Mouse (Mus musculus): Measurements from ENCODE around the gene Lsamp. TPM values are rescaled to one million over a fixed set of nuclear protein-coding genes. Genes with fewer than 3 reads are reported as not detected.

Gene Lsamp
- polyA plus RNA-seq, 1 experiment from 2014 or later = 8.2 TPM

DNA sequence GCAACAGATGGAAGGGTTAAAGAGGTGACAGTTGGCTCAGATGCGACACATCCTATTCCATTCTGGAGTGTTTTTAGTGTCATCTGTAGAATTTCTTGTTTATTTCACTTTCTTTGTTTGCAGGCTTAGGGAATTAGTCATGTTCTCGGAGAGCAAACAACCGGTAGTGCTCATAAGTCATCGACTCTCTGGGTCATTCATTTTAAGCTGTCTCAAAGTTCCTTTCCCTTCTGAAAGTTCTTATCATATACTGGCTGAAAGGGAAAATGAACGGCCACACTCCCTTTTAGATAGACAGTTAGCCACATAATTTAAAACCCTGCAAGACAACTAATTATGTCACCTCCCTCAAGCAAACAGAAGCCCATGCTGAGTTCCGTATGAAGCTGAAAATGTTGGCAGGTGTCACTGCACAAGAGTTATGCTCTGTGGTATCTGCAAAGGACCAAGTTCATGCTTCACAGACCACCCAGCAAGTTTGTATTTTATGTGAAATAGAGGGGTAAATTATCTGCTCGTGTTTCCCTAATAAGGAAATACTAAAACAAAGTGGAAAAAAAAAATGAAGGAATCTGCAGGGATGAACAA, 1079.2 kb downstream of the Lsamp start:
- ATAC-seq (ENCODE audit: insufficient read depth, low FRiP score) = 0 out of 2 replicates have a peak, but pooled peaks have one; percentile 40

DNA sequence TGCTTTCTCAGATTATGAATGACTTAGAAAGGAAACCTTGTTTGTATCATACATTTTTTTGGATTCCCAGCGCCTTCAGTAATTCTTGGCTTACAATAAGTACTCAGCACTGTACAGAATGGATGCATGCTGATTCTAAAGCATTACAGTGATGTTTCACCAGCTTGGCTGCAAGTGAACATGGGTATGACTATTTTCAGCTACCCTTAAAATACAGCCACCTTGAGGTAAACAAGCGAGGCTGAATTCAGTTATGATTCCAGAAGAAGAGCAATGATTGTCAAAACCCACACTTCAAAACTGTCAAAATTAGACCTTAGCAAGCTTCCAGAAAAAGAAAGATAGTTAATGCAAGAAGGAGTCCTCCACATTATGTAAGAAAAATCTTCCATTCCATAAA, 1089.3 kb downstream of the Lsamp start:
- no peak for ATAC-seq (ENCODE audit: insufficient read depth, low FRiP score)
- Histone ChIP-seq H3K9ac (ENCODE audit: low read length) (no peak overlapping the region), H3K27ac (ENCODE audit: low read length) (no peak overlapping the region), H3K4me1 (ENCODE audit: control insufficient read depth, insufficient read depth, low read length) (no peaks in the 10 kb centered on the region), H3K4me2 (ENCODE audit: low read depth, low read length) (no peak overlapping the region), H3K27me3 (ENCODE audit: control insufficient read depth, insufficient read depth, low read length) (no peaks in the 10 kb centered on the region), H3K4me3 (replicated peaks; ENCODE audit: low read length) (no peak overlapping the region), H3K9me3 (replicated peaks; ENCODE audit: control insufficient read depth, low read length) (no peaks in the 10 kb centered on the region), H3K36me3 (ENCODE audit: control insufficient read depth, insufficient read depth, low read length) (no peaks in the 10 kb centered on the region)
- WGBS = 83% methylated on average over 2 of the region's 2 CpGs

More for the DNA sequence above, 1079.2 kb downstream of the Lsamp start:
- Histone ChIP-seq H3K9me3 (replicated peaks; ENCODE audit: control insufficient read depth, low read length) (no peaks in the 10 kb centered on the region), H3K4me1 (ENCODE audit: control insufficient read depth, insufficient read depth, low read length) (0 out of 2 replicates have a peak, but pooled peaks cover 3% of the 10 kb centered on the region), H3K4me2 (ENCODE audit: low read depth, low read length) (no peak overlapping the region), H3K36me3 (ENCODE audit: control insufficient read depth, insufficient read depth, low read length) (no peaks in the 10 kb centered on the region), H3K27me3 (ENCODE audit: control insufficient read depth, insufficient read depth, low read length) (no peaks in the 10 kb centered on the region), H3K27ac (ENCODE audit: low read length) (no peak overlapping the region), H3K4me3 (replicated peaks; ENCODE audit: low read length) (no peak overlapping the region), H3K9ac (ENCODE audit: low read length) (no peak overlapping the region)
- 16% methylated on average over 7 of the region's 7 CpGs for WGBS

DNA sequence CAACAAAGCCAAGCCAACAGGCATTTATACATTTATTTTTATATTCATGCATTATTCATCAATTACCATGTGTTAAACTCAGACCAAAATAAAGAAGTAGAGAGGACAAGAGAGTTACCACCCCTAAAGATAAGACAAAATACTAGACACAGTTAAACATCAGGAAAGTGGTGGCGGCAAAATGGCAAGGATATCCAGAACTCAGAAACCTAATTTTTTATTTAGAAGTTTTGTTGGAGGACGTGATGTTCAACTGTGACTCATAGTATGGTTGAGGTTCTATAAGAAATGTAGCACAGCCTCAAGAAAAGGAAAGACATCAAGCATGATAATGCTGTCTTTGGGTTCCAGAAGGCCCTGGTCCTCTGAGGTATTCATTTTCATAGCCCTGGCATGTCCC, 1104.5 kb downstream of the Lsamp start:
- WGBS = 84% methylated on average over 2 of the region's 2 CpGs

DNA sequence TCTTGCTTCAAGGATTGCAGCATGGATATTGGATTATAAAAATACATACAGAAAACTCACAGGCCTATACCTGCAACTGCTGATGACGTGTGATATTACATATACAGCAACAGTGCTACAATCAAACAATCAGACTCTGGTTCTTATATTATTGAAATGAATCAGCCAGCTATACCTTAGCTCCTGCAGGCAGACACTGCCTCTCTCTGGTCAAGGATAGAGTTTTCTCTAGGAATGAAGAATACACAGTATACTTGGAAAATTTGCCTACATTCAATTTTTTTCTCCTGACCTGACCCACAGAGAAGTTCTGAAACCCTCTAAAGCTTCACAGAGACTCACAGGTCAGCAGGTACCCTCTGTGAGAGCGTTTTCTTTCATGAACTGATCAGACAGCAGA, 1105.9 kb downstream of the Lsamp start:
- H3K36me3 ChIP-seq (ENCODE audit: control insufficient read depth, insufficient read depth, low read length) = no peaks in the 10 kb centered on the region
- no peak overlapping the region for H3K4me2 ChIP-seq (ENCODE audit: low read depth, low read length)
- no peak overlapping the region for H3K9ac ChIP-seq (ENCODE audit: low read length)
- H3K4me1 ChIP-seq (ENCODE audit: control insufficient read depth, insufficient read depth, low read length) = no peaks in the 10 kb centered on the region
- H3K4me3 ChIP-seq (replicated peaks; ENCODE audit: low read length) = no peak overlapping the region
- ATAC-seq (ENCODE audit: insufficient read depth, low FRiP score) = no peak
- no peaks in the 10 kb centered on the region for H3K27me3 ChIP-seq (ENCODE audit: control insufficient read depth, insufficient read depth, low read length)
- WGBS = 61% methylated on average over 2 of the region's 2 CpGs
- no peaks in the 10 kb centered on the region for H3K9me3 ChIP-seq (replicated peaks; ENCODE audit: control insufficient read depth, low read length)
- H3K27ac ChIP-seq (ENCODE audit: low read length) = no peak overlapping the region

More for the DNA sequence above, 1104.5 kb downstream of the Lsamp start:
- H3K27me3 ChIP-seq (ENCODE audit: control insufficient read depth, insufficient read depth, low read length) = no peaks in the 10 kb centered on the region
- no peak for ATAC-seq (ENCODE audit: insufficient read depth, low FRiP score)
- H3K36me3 ChIP-seq (ENCODE audit: control insufficient read depth, insufficient read depth, low read length) = no peaks in the 10 kb centered on the region
- no peaks in the 10 kb centered on the region for H3K9me3 ChIP-seq (replicated peaks; ENCODE audit: control insufficient read depth, low read length)
- H3K4me2 ChIP-seq (ENCODE audit: low read depth, low read length) = no peak overlapping the region
- H3K4me3 ChIP-seq (replicated peaks; ENCODE audit: low read length) = no peak overlapping the region
- no peak overlapping the region for H3K27ac ChIP-seq (ENCODE audit: low read length)
- H3K9ac ChIP-seq (ENCODE audit: low read length) = no peak overlapping the region
- no peaks in the 10 kb centered on the region for H3K4me1 ChIP-seq (ENCODE audit: control insufficient read depth, insufficient read depth, low read length)

DNA sequence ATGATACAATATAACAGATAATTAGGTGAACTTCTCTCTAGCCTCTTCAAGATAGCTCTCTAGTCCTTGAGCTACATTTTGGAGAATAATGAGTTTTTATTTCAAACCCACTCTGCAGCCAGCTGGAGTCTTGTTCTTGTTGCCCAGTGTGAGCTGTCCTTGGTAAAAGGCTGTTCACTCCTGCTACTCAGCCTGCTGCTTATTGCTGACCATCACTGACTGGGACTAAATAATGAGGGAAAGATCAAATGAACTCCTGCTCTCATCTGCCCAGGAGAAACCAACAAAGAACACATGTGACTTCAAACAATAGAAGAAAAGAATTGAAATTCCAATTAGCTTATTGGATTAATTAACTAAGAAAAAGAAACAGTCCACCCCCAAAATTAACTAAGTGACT, 1107.1 kb downstream of the Lsamp start:
- Histone ChIP-seq H3K9ac (ENCODE audit: low read length) (no peak overlapping the region), H3K27ac (ENCODE audit: low read length) (no peak overlapping the region), H3K36me3 (ENCODE audit: control insufficient read depth, insufficient read depth, low read length) (no peaks in the 10 kb centered on the region), H3K4me2 (ENCODE audit: low read depth, low read length) (no peak overlapping the region), H3K4me3 (replicated peaks; ENCODE audit: low read length) (no peak overlapping the region), H3K4me1 (ENCODE audit: control insufficient read depth, insufficient read depth, low read length) (no peaks in the 10 kb centered on the region), H3K9me3 (replicated peaks; ENCODE audit: control insufficient read depth, low read length) (no peaks in the 10 kb centered on the region), H3K27me3 (ENCODE audit: control insufficient read depth, insufficient read depth, low read length) (no peaks in the 10 kb centered on the region)
- ATAC-seq (ENCODE audit: insufficient read depth, low FRiP score) = no peak

DNA sequence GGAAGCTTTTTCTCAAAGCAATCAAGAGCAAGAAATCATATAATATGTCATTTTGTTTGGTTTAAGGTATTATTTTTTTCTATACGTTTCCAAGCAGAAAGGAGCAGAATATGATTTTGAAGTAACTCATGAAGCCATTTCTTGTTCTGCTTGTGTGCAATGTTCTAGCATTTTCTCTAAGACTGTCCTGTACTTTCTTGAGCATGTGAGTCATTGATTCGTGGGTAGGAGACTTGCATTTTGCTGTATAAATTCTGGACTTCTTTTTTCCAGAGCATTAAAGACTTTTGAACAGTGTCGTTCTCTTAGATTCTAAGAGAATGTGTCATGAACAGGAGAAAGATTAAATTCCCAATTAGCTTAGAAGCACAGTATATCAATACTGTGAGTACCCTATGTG, 1118.6 kb downstream of the Lsamp start:
- Histone ChIP-seq H3K36me3 (ENCODE audit: control insufficient read depth, insufficient read depth, low read length) (no peaks in the 10 kb centered on the region), H3K4me2 (ENCODE audit: low read depth, low read length) (no peak overlapping the region), H3K9me3 (replicated peaks; ENCODE audit: control insufficient read depth, low read length) (no peaks in the 10 kb centered on the region), H3K27me3 (ENCODE audit: control insufficient read depth, insufficient read depth, low read length) (no peaks in the 10 kb centered on the region), H3K4me1 (ENCODE audit: control insufficient read depth, insufficient read depth, low read length) (no peaks in the 10 kb centered on the region), H3K4me3 (replicated peaks; ENCODE audit: low read length) (no peak overlapping the region), H3K27ac (ENCODE audit: low read length) (no peak overlapping the region), H3K9ac (ENCODE audit: low read length) (no peak overlapping the region)
- 69% methylated on average over 3 of the region's 3 CpGs for WGBS
- ATAC-seq (ENCODE audit: insufficient read depth, low FRiP score) = no peak

DNA sequence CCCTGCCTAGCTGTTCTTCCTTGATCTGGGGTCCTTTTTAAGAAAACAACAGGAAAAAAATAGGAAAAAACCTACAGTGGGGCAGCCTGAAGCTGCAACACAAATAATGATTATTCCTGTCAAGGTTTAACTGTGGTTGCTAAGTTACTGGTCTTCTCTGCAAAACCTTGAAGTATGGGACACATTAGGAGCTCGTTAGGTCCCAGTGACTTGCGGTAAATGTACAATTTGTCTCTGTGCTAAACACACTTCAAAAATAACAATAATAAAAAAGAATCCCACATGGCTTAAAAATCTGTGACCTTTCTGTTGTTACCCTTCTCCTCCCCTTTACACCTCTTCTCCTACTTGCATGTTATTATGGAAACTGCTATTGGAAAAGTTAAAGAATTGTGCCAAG, 1140.2 kb downstream of the Lsamp start:
- WGBS = 72% methylated on average over 2 of the region's 2 CpGs
- Histone ChIP-seq H3K9me3 (replicated peaks; ENCODE audit: control insufficient read depth, low read length) (no peaks in the 10 kb centered on the region), H3K4me1 (ENCODE audit: control insufficient read depth, insufficient read depth, low read length) (no peaks in the 10 kb centered on the region), H3K4me2 (ENCODE audit: low read depth, low read length) (no peak overlapping the region), H3K36me3 (ENCODE audit: control insufficient read depth, insufficient read depth, low read length) (no peaks in the 10 kb centered on the region), H3K27ac (ENCODE audit: low read length) (no peak overlapping the region), H3K4me3 (replicated peaks; ENCODE audit: low read length) (no peak overlapping the region), H3K9ac (ENCODE audit: low read length) (no peak overlapping the region), H3K27me3 (ENCODE audit: control insufficient read depth, insufficient read depth, low read length) (no peaks in the 10 kb centered on the region)
- ATAC-seq (ENCODE audit: insufficient read depth, low FRiP score) = no peak

DNA sequence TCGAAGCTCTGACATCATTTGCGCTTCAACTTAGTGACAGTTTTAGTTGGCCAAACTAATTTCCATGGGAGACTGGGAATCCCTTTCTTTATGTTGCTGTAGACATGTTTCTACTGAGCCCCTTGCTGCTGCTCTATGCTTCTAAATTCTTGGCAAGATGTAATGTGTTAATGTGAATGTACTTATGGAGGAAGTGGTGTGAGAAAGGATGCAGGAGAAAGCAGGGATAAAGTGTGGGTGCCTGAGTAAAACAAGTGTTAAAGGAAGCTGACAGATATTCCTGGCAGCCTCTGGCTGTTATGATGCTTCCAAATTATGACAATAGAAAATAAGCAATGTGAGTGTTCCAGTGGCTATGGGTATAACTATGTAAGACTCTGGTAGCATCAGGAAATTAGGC, 1140.9 kb downstream of the Lsamp start:
- no peaks in the 10 kb centered on the region for H3K4me1 ChIP-seq (ENCODE audit: control insufficient read depth, insufficient read depth, low read length)
- no peak overlapping the region for H3K4me3 ChIP-seq (replicated peaks; ENCODE audit: low read length)
- H3K9ac ChIP-seq (ENCODE audit: low read length) = no peak overlapping the region
- no peak overlapping the region for H3K4me2 ChIP-seq (ENCODE audit: low read depth, low read length)
- no peak for ATAC-seq (ENCODE audit: insufficient read depth, low FRiP score)
- no peaks in the 10 kb centered on the region for H3K9me3 ChIP-seq (replicated peaks; ENCODE audit: control insufficient read depth, low read length)
- 85% methylated on average over 2 of the region's 2 CpGs for WGBS
- H3K36me3 ChIP-seq (ENCODE audit: control insufficient read depth, insufficient read depth, low read length) = no peaks in the 10 kb centered on the region
- no peaks in the 10 kb centered on the region for H3K27me3 ChIP-seq (ENCODE audit: control insufficient read depth, insufficient read depth, low read length)
- no peak overlapping the region for H3K27ac ChIP-seq (ENCODE audit: low read length)

DNA sequence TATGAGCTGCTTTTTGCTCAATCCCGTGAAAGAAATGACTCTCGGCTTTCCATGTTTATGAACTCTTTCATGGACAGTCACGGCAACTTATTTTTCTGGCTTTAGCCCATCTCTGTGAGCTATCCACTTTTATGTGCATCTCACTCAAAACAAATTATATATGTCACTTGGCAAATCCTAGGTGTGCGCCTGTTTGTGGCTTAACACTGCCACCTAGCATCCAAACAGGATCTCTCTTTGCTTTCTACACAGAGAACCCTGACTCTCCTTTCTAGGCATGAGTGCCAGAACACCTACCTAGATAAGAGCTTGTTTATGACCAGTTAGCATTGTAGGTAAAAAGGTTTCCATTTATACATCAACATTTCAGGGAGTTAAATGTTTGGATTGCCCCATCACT, 1146.9 kb downstream of the Lsamp start:
- Histone ChIP-seq H3K36me3 (ENCODE audit: control insufficient read depth, insufficient read depth, low read length) (no peaks in the 10 kb centered on the region), H3K9ac (ENCODE audit: low read length) (no peak overlapping the region), H3K4me2 (ENCODE audit: low read depth, low read length) (no peak overlapping the region), H3K9me3 (replicated peaks; ENCODE audit: control insufficient read depth, low read length) (no peaks in the 10 kb centered on the region), H3K4me1 (ENCODE audit: control insufficient read depth, insufficient read depth, low read length) (no peaks in the 10 kb centered on the region), H3K27me3 (ENCODE audit: control insufficient read depth, insufficient read depth, low read length) (no peaks in the 10 kb centered on the region), H3K4me3 (replicated peaks; ENCODE audit: low read length) (no peak overlapping the region), H3K27ac (ENCODE audit: low read length) (no peak overlapping the region)
- WGBS = 62% methylated on average over 4 of the region's 4 CpGs
- no peak for ATAC-seq (ENCODE audit: insufficient read depth, low FRiP score)

DNA sequence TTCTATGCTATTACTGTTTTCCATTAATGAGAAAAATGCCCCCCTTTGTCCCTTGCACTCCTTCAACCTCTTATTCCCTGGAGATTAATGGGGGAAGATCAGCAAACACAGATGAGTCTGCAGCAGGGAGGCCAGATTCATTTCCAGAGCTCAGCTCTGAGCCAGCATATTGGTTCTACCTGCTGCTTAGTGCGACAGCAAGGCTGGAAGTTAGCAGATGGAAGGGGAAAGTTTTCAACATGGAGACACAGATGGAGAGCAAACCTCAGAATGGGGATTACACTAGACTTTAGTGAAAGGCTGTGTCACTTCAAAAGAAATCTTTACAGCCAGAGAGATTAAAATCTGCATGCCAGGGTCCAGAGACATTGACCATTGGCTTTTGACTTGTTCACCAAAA, 1188.7 kb downstream of the Lsamp start:
- WGBS = 94% methylated on average over 1 of the region's 1 CpGs
- Histone ChIP-seq H3K4me2 (ENCODE audit: low read depth, low read length) (no peak overlapping the region), H3K36me3 (ENCODE audit: control insufficient read depth, insufficient read depth, low read length) (no peaks in the 10 kb centered on the region), H3K9ac (ENCODE audit: low read length) (no peak overlapping the region), H3K27ac (ENCODE audit: low read length) (no peak overlapping the region), H3K4me1 (ENCODE audit: control insufficient read depth, insufficient read depth, low read length) (no peaks in the 10 kb centered on the region), H3K27me3 (ENCODE audit: control insufficient read depth, insufficient read depth, low read length) (no peaks in the 10 kb centered on the region), H3K4me3 (replicated peaks; ENCODE audit: low read length) (no peak overlapping the region), H3K9me3 (replicated peaks; ENCODE audit: control insufficient read depth, low read length) (no peaks in the 10 kb centered on the region)
- no peak for ATAC-seq (ENCODE audit: insufficient read depth, low FRiP score)

Data from stomach, embryonic 16.5 days (tissue).